Mouse (Mus musculus): ENCODE results near the gene Khdrbs1. TPM values are rescaled to one million over a fixed set of nuclear protein-coding genes. Genes with fewer than 3 reads are reported as not detected.

Khdrbs1 gene
- polyA plus RNA-seq, 1 experiment from 2014 or later: 224 TPM

DNA sequence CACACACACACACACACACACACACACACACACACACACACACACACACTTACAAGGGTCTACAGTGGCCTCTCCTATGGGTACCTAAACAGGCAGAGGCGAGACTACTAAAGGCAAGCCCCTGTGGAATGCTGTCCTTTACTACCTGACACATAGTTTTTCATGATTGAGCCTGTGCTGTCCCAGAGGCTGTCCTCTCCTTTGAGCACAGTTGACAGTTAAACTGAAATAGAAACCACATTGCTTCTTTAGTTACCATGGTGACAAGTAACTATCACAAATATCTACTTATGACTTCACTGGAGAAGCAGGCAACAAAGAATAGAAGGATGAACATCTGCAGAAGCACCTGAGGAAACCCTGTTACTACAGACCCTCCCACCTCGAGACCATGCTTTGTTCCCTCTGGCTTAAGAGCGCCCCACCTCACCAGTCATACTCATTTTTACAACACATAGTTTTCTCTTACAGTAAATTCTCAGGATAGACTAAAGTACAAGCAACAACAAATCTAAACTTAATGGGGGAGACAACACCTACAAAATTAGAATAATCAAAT lies 79.8 kb downstream of the Khdrbs1 start:
- Histone ChIP-seq H3K4me3 (no peak overlapping the region), H3K27me3 (no peaks in the 10 kb centered on the region), H3K9ac (replicated peaks) (no peak overlapping the region), H3K4me2 (replicated peaks) (no peak overlapping the region), H3K36me3 (peaks cover 40% of the 10 kb centered on the region), H3K4me1 (no peaks in the 10 kb centered on the region), H3K27ac (replicated peaks) (no peak overlapping the region), H3K9me3 (no peaks in the 10 kb centered on the region)
- ATAC-seq (ENCODE audit: low FRiP score, low read depth): no peak
- 86% methylated on average over 3 of the region's 3 CpGs for WGBS

DNA sequence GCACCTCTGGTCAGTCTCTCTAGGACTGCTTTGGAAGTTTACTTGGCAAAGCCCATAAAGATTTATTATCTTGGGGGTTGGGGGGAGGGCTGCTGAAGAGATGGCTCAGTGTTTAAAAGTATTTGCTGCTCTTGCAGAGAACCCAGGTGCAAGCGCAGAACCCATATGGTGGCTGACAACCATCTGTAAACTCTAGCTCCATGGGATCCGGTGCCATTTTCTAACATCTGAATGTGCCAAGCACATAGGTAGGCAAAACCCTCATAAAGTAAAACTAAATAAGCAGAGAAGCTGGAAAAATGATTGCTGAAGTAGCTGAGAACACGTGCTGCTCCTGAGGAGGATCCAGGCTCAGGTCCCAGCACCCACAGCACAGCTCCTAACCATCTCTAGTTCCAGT lies 80.5 kb downstream of the Khdrbs1 start:
- no peaks in the 10 kb centered on the region for H3K4me1 ChIP-seq
- no peaks in the 10 kb centered on the region for H3K27me3 ChIP-seq
- no peaks in the 10 kb centered on the region for H3K9me3 ChIP-seq
- ATAC-seq (ENCODE audit: low FRiP score, low read depth): no peak
- H3K36me3 ChIP-seq: peaks cover 47% of the 10 kb centered on the region
- no peak overlapping the region for H3K4me3 ChIP-seq
- WGBS: 92% methylated on average over 3 of the region's 3 CpGs
- no peak overlapping the region for H3K4me2 ChIP-seq (replicated peaks)
- H3K9ac ChIP-seq (replicated peaks): no peak overlapping the region
- no peak overlapping the region for H3K27ac ChIP-seq (replicated peaks)

DNA sequence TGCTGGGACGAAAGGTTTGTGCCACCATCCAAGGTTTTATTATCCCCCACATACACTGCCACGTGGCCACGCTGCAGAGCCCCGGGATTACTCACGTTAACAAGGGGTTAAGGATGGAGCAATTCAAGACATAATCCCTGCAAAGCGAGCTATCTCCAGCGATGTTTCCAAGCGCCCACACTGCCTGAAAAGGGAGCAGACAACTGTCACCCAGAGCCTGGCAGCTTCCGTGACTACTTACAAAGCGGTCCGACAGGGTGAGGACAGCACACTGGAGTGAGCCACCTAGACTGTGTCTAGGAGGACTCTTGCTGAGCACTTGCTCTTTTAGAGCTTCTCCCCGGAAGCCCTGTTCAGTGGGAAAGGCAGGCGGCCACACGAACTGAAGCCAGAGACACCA lies 87.3 kb downstream of the Khdrbs1 start:
- Histone ChIP-seq H3K4me3 (no peak overlapping the region), H3K27me3 (no peaks in the 10 kb centered on the region), H3K36me3 (peaks cover 90% of the 10 kb centered on the region), H3K4me1 (no peaks in the 10 kb centered on the region), H3K9ac (replicated peaks) (no peak overlapping the region), H3K9me3 (no peaks in the 10 kb centered on the region), H3K4me2 (replicated peaks) (no peak overlapping the region), H3K27ac (replicated peaks) (no peak overlapping the region)
- 93% methylated on average over 14 of the region's 14 CpGs for WGBS
- ATAC-seq (ENCODE audit: low FRiP score, low read depth): no peak

Small RNA genes lying within 50 kb of the gene (microRNA-seq; reads per million reads assigned to microRNA genes)
- gene Gm28017 (not detected), gene Mir7016 (0.93 reads per million)

Other genes with a start within 250 kb of the Khdrbs1 start
- gene Marcksl1, start 228.7 kb downstream of the Khdrbs1 start, polyA plus RNA-seq (2016; fragmentation: Nextera tagmentation; extraction: Ambion mirVana): 2,082 and 2,101 TPM in 2 replicates
- gene Hdac1, start 199.6 kb downstream of the Khdrbs1 start, polyA plus RNA-seq (2016; fragmentation: Nextera tagmentation; extraction: Ambion mirVana): 188 and 190 TPM in 2 replicates
- 3.7 and 3.8 TPM in 2 replicates for gene Lck, start 168.7 kb downstream of the Khdrbs1 start, polyA plus RNA-seq (2016; fragmentation: Nextera tagmentation; extraction: Ambion mirVana)
- gene Fam167b, start 163.8 kb downstream of the Khdrbs1 start, polyA plus RNA-seq (2016; fragmentation: Nextera tagmentation; extraction: Ambion mirVana): 0.54 TPM in 1 of 2 replicates, not detected in the other
- gene Eif3i, start 141.7 kb downstream of the Khdrbs1 start, polyA plus RNA-seq (2016; fragmentation: Nextera tagmentation; extraction: Ambion mirVana): 196 and 202 TPM in 2 replicates
- 182 and 192 TPM in 2 replicates for gene Tmem234, start 141.6 kb downstream of the Khdrbs1 start, polyA plus RNA-seq (2016; fragmentation: Nextera tagmentation; extraction: Ambion mirVana)
- 2.8 and 2.9 TPM in 2 replicates for gene Dcdc2b, start 128.0 kb downstream of the Khdrbs1 start, polyA plus RNA-seq (2016; fragmentation: Nextera tagmentation; extraction: Ambion mirVana)
- 26.7 and 30.7 TPM in 2 replicates for gene Iqcc, start 123.2 kb downstream of the Khdrbs1 start, polyA plus RNA-seq (2016; fragmentation: Nextera tagmentation; extraction: Ambion mirVana)
- gene Ccdc28b, start 118.4 kb downstream of the Khdrbs1 start, polyA plus RNA-seq (2016; fragmentation: Nextera tagmentation; extraction: Ambion mirVana): 88.3 TPM in 2 replicates
- gene Txlna, start 101.2 kb downstream of the Khdrbs1 start, polyA plus RNA-seq (2016; fragmentation: Nextera tagmentation; extraction: Ambion mirVana): 90.3 and 91.8 TPM in 2 replicates
- 15.2 and 16.3 TPM in 2 replicates for gene Kpna6, start 69.5 kb downstream of the Khdrbs1 start, polyA plus RNA-seq (2016; fragmentation: Nextera tagmentation; extraction: Ambion mirVana)
- 17.3 and 21.9 TPM in 2 replicates for gene Tmem39b, start 45.5 kb downstream of the Khdrbs1 start, polyA plus RNA-seq (2016; fragmentation: Nextera tagmentation; extraction: Ambion mirVana)
- gene Ptp4a2, start 68.9 kb upstream of the Khdrbs1 start, polyA plus RNA-seq (2016; fragmentation: Nextera tagmentation; extraction: Ambion mirVana): 345 and 375 TPM in 2 replicates
- not detected in 2 replicates for gene Spocd1, start 186.9 kb upstream of the Khdrbs1 start, polyA plus RNA-seq (2016; fragmentation: Nextera tagmentation; extraction: Ambion mirVana)
- 7.4 and 9.8 TPM in 2 replicates for gene Adgrb2, start 242.6 kb upstream of the Khdrbs1 start, polyA plus RNA-seq (2016; fragmentation: Nextera tagmentation; extraction: Ambion mirVana)